Mouse (Mus musculus) neural tube, embryonic 10.5 days (tissue): Measurements from ENCODE around the gene Gp1ba.

ENCODE experiments used
- DNase-seq: peaks from one replicate; pipeline ENCODE4 v3.0.0-alpha.2; 2017; ENCODE audit warnings: low spot score; ENCODE audit errors: extremely low spot score

The Gp1ba gene

DNA sequence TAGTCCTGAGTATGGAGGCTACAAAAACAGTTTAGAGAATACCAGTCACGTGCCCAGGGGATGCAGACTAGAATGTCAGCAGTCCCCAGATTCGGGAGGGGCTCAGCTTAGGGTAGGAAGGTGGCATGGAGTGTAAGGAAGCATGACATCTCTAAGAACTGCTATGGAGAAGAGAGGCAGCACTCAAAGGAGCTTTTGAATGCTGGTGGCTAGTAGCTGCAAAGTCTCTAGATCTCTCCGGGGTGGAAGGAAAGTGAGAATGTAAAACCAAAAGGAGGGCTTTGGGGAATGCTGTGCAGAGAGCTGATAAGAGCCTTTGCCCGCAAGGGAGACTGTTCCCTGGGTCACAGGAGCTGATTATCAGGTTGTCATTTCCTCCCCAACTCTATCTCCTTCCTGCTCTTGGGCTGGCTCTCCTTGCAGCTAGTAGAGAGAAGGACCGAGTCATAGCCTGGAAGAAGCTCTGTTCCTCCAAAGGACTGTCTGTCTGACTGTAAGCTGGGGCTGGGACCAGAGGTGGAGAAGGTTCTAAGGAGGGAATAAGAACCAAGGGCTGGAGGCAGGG lies at the start of gene Gp1ba:
Gene Gp1ba (plus strand): TSS at position 409 of the 565 bp plus-strand sequence.
- no peak for DNase-seq

GRCm38 (mm10) chr11:70591733-70592132 lies 47.2 kb upstream of the Gp1ba start:
- no peak for DNase-seq

DNA sequence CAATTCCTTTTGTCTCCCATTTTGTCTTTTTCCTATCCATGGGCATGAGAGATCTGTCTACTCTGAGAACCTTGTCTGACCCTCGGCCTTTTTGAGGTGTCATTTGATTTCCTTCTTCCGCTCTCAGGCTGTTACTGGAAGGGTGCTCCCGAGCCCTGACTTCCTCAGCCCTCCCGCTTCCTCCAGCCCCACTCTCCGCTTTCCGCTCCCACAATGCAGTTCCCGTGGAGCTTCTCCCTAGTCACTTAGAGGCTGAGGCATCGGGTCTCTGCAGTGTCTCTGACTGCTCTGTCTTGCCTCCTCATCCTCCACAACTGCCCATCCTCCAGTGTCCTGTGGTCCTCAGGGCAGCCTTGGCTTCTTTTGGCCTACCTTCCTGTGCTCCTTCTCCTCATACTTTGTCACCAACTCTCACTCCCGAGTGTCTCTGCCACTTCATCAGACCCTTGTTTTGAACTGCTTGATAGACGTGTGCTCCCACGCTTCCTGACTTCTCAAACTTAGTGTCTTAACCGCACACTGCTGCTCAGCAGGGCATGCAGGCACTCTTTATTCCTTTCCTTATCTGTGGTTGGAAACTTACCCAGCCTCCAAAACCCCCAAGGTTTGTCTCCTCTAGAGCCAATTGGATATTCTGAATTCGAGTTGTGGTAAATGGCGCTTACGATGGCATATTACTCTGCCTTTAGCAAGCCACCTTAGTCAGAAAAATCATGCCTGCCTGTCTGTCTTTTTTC lies 44.5 kb upstream of the Gp1ba start:
- DNase-seq = no peak

- DNase-seq = no peak
Observed at GRCm38 (mm10) chr11:70595638-70596037, 43.3 kb upstream of the Gp1ba start.

- DNase-seq = no peak
Observed at GRCm38 (mm10) chr11:70596094-70596493, 42.8 kb upstream of the Gp1ba start.

GRCm38 (mm10) chr11:70597301-70597700 lies 41.6 kb upstream of the Gp1ba start:
- DNase-seq = no peak

DNA sequence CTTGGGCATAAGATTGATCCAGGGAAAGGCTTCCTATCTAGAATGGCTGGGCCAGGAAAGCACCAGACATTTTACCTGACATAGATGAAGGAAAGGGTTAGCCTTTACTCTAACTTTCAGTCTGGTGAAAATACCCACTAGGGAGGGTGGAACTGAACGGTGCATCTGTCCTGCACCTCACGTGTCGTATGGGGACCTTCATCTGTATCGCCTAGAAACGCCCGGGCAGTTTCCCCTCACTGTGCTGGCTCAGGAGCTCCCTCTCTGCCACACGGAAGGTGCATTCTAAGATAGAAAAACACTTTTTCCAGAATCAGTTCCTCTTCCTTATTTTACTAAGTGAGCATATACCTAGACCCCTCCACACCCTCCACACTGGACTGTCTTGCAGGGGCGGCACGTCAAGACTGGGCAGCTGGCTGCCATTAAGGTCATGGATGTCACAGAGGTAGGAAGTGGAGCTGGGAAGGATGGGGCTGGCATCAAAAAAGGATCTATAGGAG lies 40.4 kb upstream of the Gp1ba start:
- DNase-seq = no peak

GRCm38 (mm10) chr11:70605024-70605566 lies 33.8 kb upstream of the Gp1ba start:
- DNase-seq = peak; percentile 73

GRCm38 (mm10) chr11:70606717-70607116 lies 32.2 kb upstream of the Gp1ba start:
- no peak for DNase-seq

- DNase-seq = no peak
Observed at GRCm38 (mm10) chr11:70607611-70608010, 31.3 kb upstream of the Gp1ba start.

DNA sequence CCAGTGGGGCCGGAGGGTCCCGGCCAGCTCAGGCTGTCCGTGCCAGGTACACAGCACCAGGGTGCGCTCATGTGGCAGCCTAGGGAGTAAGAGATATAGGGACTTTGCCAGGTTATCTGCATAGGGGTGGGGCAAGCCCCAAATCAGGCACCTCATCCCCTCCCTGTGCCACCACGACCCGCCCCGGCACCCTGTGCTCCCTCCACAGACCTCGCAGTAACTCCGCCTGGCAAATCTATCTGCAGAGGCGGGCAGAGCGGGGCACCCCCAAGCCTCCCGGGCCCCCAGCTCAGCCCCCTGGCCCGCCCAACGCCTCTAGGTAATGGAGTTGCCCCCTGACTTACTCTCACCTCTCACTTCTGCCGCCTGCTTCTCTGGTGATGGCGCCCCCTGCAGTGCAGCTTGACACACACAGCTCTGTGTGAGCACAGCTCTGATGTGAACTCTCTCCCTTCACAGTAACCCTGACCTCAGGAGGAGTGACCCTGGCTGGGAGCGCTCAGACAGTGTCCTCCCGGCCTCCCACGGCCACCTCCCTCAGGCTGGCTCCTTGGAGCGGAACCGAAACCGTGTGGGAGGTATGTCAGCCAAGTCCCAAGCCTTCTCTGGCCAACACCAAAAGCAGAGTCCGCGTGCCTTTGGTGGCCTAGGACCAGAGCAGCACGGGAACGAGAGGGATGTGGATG lies 30.4 kb upstream of the Gp1ba start:
- no peak for DNase-seq

DNA sequence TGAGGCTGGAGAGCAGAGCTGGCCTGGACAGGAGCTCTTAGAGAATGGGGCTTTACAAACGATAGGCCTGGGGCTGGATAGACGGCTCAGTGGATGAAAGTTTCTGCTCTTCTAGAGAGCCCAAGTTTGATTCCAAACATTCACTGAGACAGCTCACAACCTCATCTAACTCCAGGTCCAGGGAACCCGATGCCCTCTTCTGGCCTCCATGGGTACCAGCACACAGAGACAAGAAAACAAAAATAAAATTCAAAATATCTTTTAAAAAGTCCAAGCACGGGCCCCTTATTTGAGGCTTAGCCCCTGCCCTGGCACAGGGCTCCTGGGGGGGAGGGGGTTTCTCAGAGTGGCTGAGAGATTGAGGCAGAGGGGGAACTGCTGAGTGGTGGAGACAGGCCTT lies 28.2 kb upstream of the Gp1ba start:
- DNase-seq = no peak

DNA sequence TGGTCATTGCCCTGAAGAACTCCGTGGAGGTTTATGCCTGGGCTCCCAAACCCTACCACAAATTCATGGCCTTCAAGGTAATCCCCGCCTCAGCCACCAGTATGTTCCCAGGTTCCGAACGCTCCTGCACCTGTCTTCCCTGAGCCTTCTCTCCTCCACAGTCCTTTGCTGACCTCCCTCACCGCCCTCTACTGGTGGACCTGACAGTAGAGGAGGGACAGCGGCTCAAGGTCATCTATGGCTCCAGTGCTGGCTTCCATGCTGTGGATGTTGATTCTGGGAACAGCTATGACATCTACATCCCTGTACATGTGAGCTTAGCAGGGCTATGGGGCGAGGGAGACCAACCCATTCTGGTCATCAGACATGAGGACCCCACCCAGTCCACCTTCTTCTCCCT lies 26.4 kb upstream of the Gp1ba start:
- DNase-seq = no peak

GRCm38 (mm10) chr11:70615074-70615473 lies 23.8 kb upstream of the Gp1ba start:
- DNase-seq = peak; percentile 52

- DNase-seq = no peak
Observed at GRCm38 (mm10) chr11:70615516-70616093, 23.3 kb upstream of the Gp1ba start, which contains the start of gene 4930544D05Rik. TSS of gene 4930544D05Rik (plus strand) at chr11:70615848.

GRCm38 (mm10) chr11:70619101-70619500 lies 19.8 kb upstream of the Gp1ba start, which contains the start of gene Chrne:
TSS of gene Chrne (minus strand) at chr11:70619216.
- DNase-seq = no peak

DNA sequence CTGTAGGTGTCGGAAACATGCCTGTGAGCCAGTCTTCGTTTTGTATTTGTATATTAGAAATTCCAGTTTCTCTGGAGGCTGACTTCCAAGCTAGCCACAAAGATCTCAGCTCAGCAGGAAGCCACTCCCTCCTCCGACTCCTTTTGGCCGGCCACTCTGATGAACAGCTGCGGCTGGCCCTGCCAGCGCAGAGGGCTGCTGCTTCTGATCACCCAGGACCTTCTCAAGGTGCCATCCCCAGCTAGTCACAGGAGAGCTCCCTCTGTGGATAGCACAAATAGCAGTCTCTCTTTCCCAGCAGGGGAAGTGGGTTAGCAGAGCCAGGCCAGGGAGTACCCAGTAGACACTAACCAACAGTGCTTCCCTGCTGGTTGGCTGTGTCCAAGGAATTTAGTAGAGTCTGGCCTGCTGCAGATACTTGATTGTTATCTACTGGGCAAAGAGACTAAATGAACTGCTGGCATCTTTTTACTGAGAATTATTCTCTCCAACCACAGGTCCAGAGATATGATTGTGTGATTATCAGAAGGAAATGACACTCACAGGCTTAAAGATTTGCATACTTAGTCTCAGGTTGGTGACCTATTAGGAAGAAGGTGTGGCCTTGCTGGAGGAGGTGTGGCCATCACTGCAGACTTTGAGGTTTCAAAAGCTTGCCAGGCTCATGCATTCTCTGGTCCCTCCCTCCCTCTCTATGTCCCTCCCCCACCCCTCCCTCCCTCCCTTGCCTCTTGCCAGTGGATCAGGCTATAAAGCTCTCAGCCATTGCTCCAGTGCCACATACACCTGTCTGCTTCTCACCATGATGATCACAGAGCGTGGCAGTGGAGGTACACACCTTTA lies 16.7 kb upstream of the Gp1ba start:
- DNase-seq = no peak

- no peak for DNase-seq
Observed at GRCm38 (mm10) chr11:70623053-70623742, 15.7 kb upstream of the Gp1ba start.

GRCm38 (mm10) chr11:70625473-70625872 lies 13.4 kb upstream of the Gp1ba start:
- DNase-seq = peak; percentile 65

DNA sequence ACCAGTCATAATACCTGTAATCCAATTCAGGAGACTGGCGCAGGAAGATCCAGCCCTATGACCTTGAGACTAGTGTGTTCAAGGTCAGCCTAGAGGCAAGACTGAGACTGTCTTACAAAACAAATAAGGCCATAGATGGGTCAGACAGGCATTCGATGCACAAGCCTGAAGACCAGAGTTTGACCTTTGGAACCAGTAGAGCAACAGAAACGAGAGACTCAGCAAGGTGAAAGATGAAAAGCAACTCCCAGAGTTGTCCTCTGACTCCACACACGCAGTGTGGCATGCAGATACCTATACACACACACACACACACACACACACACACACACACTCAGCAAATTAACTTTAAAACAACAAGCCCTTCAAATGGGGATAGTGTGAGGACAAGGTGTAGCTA lies 12.0 kb upstream of the Gp1ba start:
- no peak for DNase-seq
